In genomic region chr8:122428163-122428562, GRCm38 (mm10) we compare ENCODE assay signal across 27 mouse cellular contexts. TPM values are rescaled to one million over a fixed set of nuclear protein-coding genes. Genes with fewer than 3 reads are reported as not detected.
DNase-seq lines count a peak whose midpoint lies in the region; ATAC-seq lines count a peak whose summit lies in the region.
"Had no signal": no experiment of that assay in that cellular context is flagged by ENCODE, and none has a peak within 500 bp of the region (broad histone marks: within the 10 kb centered on the region; RNA-seq: fewer than 3 reads in every experiment).

No protein-coding gene starts in this region.

- DNase-seq in CD4-positive, CD25-positive, alpha-beta regulatory T cell, adult 2 months (ENCODE audit: low read depth, low spot score), result peak; percentile 18
- DNase-seq in spleen, adult 18-20 months, result peak; percentile 42 to 44
- DNase-seq in spleen, postnatal 4 days (ENCODE audit: low spot score in 2 of 2), result no peak
- peak; percentile 46 for DNase-seq in MEL-GATA-1-ER (ENCODE audit: extremely low read depth, low read depth)
- DNase-seq in spleen, postnatal 36 days (ENCODE audit: low spot score in 2 of 2), result peak; percentile 77 to 80
- DNase-seq in gastrocnemius, adult 8-10 months (ENCODE audit: low spot score in 2 of 2), result no peak
- DNase-seq: adrenal gland, adult 8-10 months; adrenal gland, postnatal 25 days; cerebellum, adult 18-20 months; cerebellum, adult 9-10 months; forebrain, postnatal 0 days; gastrocnemius, adult 2 months; gastrocnemius, postnatal 25 days; heart, adult 18-20 months; heart, postnatal 10 days; heart, postnatal 36 days had no signal

- ATAC-seq in CD4-positive, CD25-positive, alpha-beta regulatory T cell, adult 4 months, result no peak
- no peak for ATAC-seq in activated CD4-positive, CD25-positive, alpha-beta regulatory T cell, adult 4 months
- ATAC-seq: forebrain, embryonic 13.5 days; forebrain, postnatal 0 days; hindbrain, embryonic 16.5 days had no signal

RNA-seq across cellular contexts. Expression of gene Cyba, which starts 4.6 kb away (rescaled TPM):
- 100 to 1,000 TPM; 801 to 968 TPM for polyA plus RNA-seq in CD4-positive, CD25-positive, alpha-beta regulatory T cell, adult 4 months (2017; shearing (Covaris generic))
- polyA plus RNA-seq in activated CD4-positive, CD25-positive, alpha-beta regulatory T cell, adult 4 months (2017; shearing (Covaris generic)), result 100 to 1,000 TPM; 750 to 796 TPM
- total RNA-seq in gastrocnemius, adult 8-10 months (2022), result 1 to 10 TPM; 3.8 to 8.6 (median 5.7) TPM

RNA-seq across cellular contexts. Expression of gene Il17c, which starts 6.3 kb away (rescaled TPM):
- under 1 TPM in 1 of 2 experiments, not detected in 1; 0.77 TPM for polyA plus RNA-seq in CD4-positive, CD25-positive, alpha-beta regulatory T cell, adult 4 months (2017; shearing (Covaris generic))
- not detected for polyA plus RNA-seq in activated CD4-positive, CD25-positive, alpha-beta regulatory T cell, adult 4 months (2017; shearing (Covaris generic))
- not detected for total RNA-seq in gastrocnemius, adult 8-10 months (2022)
- total RNA-seq: adrenal gland, postnatal 25 days; ES-E14; gastrocnemius, adult 2 months; gastrocnemius, postnatal 25 days; heart, adult 18-20 months; heart, postnatal 10 days; heart, postnatal 36 days had no signal
- polyA plus RNA-seq: embryonic facial prominence, embryonic 11.5 days; embryonic facial prominence, embryonic 14.5 days; forebrain, embryonic 13.5 days; forebrain, postnatal 0 days; heart, embryonic 12.5 days; heart, embryonic 15.5 days; hindbrain, embryonic 10.5 days; hindbrain, embryonic 13.5 days; hindbrain, embryonic 16.5 days had no signal

RNA-seq across cellular contexts. Expression of gene Mvd, which starts 15.1 kb away (rescaled TPM):
- polyA plus RNA-seq in CD4-positive, CD25-positive, alpha-beta regulatory T cell, adult 4 months (2017; shearing (Covaris generic)), result 10 to 100 TPM; 12.6 to 20.0 TPM
- polyA plus RNA-seq in activated CD4-positive, CD25-positive, alpha-beta regulatory T cell, adult 4 months (2017; shearing (Covaris generic)), result 10 to 100 TPM; 14.8 to 15.1 TPM
- 1 to 10 TPM; 3.4 to 5.5 (median 4.8) TPM for total RNA-seq in gastrocnemius, adult 8-10 months (2022)

RNA-seq across cellular contexts. Expression of gene Snai3, which starts 32.4 kb away (rescaled TPM):
- polyA plus RNA-seq in CD4-positive, CD25-positive, alpha-beta regulatory T cell, adult 4 months (2017; shearing (Covaris generic)), result 1 to 10 TPM; 2.6 to 5.2 TPM
- polyA plus RNA-seq in activated CD4-positive, CD25-positive, alpha-beta regulatory T cell, adult 4 months (2017; shearing (Covaris generic)), result 1 to 10 TPM; 3.2 to 5.1 TPM
- total RNA-seq in gastrocnemius, adult 8-10 months (2022), result 10 to 100 TPM in 3 of 4 experiments, 1 to 10 TPM in 1; 8.9 to 15.4 (median 13.7) TPM
- total RNA-seq: adrenal gland, adult 8-10 months; adrenal gland, postnatal 25 days; forebrain, postnatal 0 days had no signal
- polyA plus RNA-seq: forebrain, postnatal 0 days; hindbrain, embryonic 10.5 days; hindbrain, embryonic 13.5 days; hindbrain, embryonic 16.5 days had no signal

RNA-seq across cellular contexts. Expression of gene Rnf166, which starts 47.7 kb away (rescaled TPM):
- 10 to 100 TPM; 27.3 to 31.0 TPM for polyA plus RNA-seq in CD4-positive, CD25-positive, alpha-beta regulatory T cell, adult 4 months (2017; shearing (Covaris generic))
- 10 to 100 TPM; 35.0 to 36.0 TPM for polyA plus RNA-seq in activated CD4-positive, CD25-positive, alpha-beta regulatory T cell, adult 4 months (2017; shearing (Covaris generic))
- 10 to 100 TPM; 29.9 to 37.5 (median 32.4) TPM for total RNA-seq in gastrocnemius, adult 8-10 months (2022)

Comparison
In these comparisons a context has a peak if more than half of its experiments do, and no peak if none do; other contexts are left out.
1. DNase-seq: peak in CD4-positive, CD25-positive, alpha-beta regulatory T cell, adult 2 months (single experiment), spleen, adult 18-20 months (2 of 2), MEL-GATA-1-ER (single experiment) and spleen, postnatal 36 days (2 of 2); none in spleen, postnatal 4 days (0 of 2) and gastrocnemius, adult 8-10 months (0 of 2).